Comparison of ENCODE assay signal across 7 mouse cellular contexts in genomic region chr6:38533428-38534405, GRCm38 (mm10). TPM values are rescaled to one million over a fixed set of nuclear protein-coding genes. Genes with fewer than 3 reads are reported as not detected.
A peak's percentile ranks its signal among the peaks of the same experiment; 100 is the strongest.
DNase-seq lines count a peak whose midpoint lies in the region; ATAC-seq lines count a peak whose summit lies in the region.

Gene Fmc1 (plus strand): TSS chr6:38533502.

- peak within 1 kb of the TSS; percentile 97 for H3K27ac ChIP-seq in intestine, embryonic 15.5 days
- peak within 1 kb of the TSS; percentile 96 for H3K27ac ChIP-seq in midbrain, embryonic 10.5 days (replicated peaks)

- no peaks in the 10 kb centered on the region for H3K9me3 ChIP-seq in intestine, embryonic 15.5 days
- no peaks in the 10 kb centered on the region for H3K9me3 ChIP-seq in midbrain, embryonic 10.5 days (replicated peaks)

- peak; percentile 93 for ATAC-seq in intestine, embryonic 15.5 days

- peak within 1 kb of the TSS; percentile 90 for H3K9ac ChIP-seq in intestine, embryonic 15.5 days

- no peaks in the 10 kb centered on the region for H3K36me3 ChIP-seq in intestine, embryonic 15.5 days
- no peaks in the 10 kb centered on the region for H3K36me3 ChIP-seq in midbrain, embryonic 10.5 days

- H3K27me3 ChIP-seq in intestine, embryonic 15.5 days (replicated peaks), result no peaks in the 10 kb centered on the region
- H3K27me3 ChIP-seq in midbrain, embryonic 10.5 days (ENCODE audit: low read depth, poor library complexity, severe bottlenecking), result no peaks in the 10 kb centered on the region

- WGBS in intestine, embryonic 15.5 days, result 3% methylated on average over 41 of the region's 41 CpGs
- 6% methylated on average over 41 of the region's 41 CpGs for WGBS in midbrain, embryonic 10.5 days

- peak within 1 kb of the TSS; percentile 74 for H3K4me3 ChIP-seq in intestine, embryonic 15.5 days (replicated peaks)
- peak within 1 kb of the TSS; percentile 85 for H3K4me3 ChIP-seq in midbrain, embryonic 10.5 days

- H3K4me2 ChIP-seq in intestine, embryonic 15.5 days (replicated peaks), result peak within 1 kb of the TSS; percentile 75

- no peaks in the 10 kb centered on the region for H3K4me1 ChIP-seq in intestine, embryonic 15.5 days (replicated peaks)
- peaks cover 22% of the 10 kb centered on the region for H3K4me1 ChIP-seq in midbrain, embryonic 10.5 days

- intact Hi-C loops in gastrocnemius, postnatal 36 days (cut with DNase I), result loop anchor here (1.0 to 5.0 kb wide), 2 partner anchors 18 to 101 kb away; partner anchors contain the start of genes Luc7l2 and Ubn2
- intact Hi-C loops in left cerebral cortex, postnatal 25 days (cut with DNase I), result loop anchor here (5.0 kb wide), 1 partner anchor 101 kb away; the partner anchor contains the start of gene Ubn2

- DNase-seq in adrenal gland, adult 2 months, result peak; percentile 98
- DNase-seq in embryo, embryonic 11.5 days (ENCODE audit: low read depth, low spot score), result peak; percentile 96
- DNase-seq in gastrocnemius, postnatal 36 days, result peak; percentile 94 to 98
- peak; percentile 99 to 100 for DNase-seq in left cerebral cortex, postnatal 25 days (ENCODE audit: low spot score in 2 of 2)
- DNase-seq in midbrain, embryonic 10.5 days (ENCODE audit: low spot score), result peak; percentile 97
- DNase-seq in right cerebral cortex, postnatal 4 days, result peak; percentile 97

RNA-seq across cellular contexts. Expression of gene Fmc1, which starts in this region (rescaled TPM):
- 100 to 1,000 TPM in 1 of 2 experiments, 10 to 100 TPM in 1; 82.5 to 132 TPM for total RNA-seq in adrenal gland, adult 2 months (2021)
- polyA plus RNA-seq in adrenal gland, adult 2 months (2012; rRNA removed), result 564 and 655 TPM in 2 replicates
- 100 to 1,000 TPM; 120 to 165 TPM for total RNA-seq in gastrocnemius, postnatal 36 days (2021)
- polyA plus RNA-seq in intestine, embryonic 15.5 days (2015; fragmentation: Nextera tagmentation; extraction: Ambion mirVana), result 170 and 176 TPM in 2 replicates
- total RNA-seq in left cerebral cortex, postnatal 25 days (2021), result 10 to 100 TPM; 52.8 to 55.1 TPM
- 121 TPM in 2 replicates for polyA plus RNA-seq in midbrain, embryonic 10.5 days (2016; fragmentation: Nextera tagmentation; extraction: Ambion mirVana)

Comparison
In these comparisons a context has a peak if more than half of its experiments do, and no peak if none do; other contexts are left out.
1. Peak in every context shown above with its lines: DNase-seq, ATAC-seq, H3K4me3 ChIP-seq and H3K27ac ChIP-seq.